In the genomic region with DNA sequence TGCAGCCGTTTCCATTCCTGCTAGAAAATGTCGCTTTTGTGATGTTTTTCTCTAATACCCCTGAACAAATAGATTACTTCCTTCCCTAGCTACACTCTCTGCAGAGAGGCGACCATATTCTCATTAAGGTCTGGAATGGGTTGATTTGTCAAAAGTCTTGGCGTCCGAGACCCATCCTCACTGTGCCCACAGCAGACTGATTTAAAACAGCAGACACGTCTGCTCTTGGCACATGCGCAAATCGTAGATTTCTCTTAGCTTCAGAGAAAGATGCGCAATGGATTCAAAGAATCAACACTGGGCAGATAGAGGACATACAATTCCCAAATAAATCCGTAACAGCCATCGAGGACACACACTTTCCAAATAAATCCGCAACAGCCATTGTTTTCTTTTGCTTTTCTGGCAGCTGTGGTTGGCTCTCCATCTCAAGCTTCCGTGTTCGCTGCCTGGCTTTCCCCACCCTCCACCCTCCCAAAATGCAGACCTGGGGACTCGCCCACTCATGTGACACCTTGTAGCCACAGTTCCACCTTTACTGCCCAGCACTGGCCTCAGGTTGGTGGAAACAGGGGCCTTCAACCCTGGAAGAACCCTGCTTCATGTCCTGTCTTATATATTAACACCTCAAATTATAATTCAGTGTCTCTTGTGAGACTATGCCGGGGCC, we compare ENCODE assay signal across 9 mouse cellular contexts. TPM values are rescaled to one million over a fixed set of nuclear protein-coding genes. Genes with fewer than 3 reads are reported as not detected.
A peak's percentile ranks its signal among the peaks of the same experiment; 100 is the strongest.
DNase-seq lines count a peak whose midpoint lies in the region; ATAC-seq lines count a peak whose summit lies in the region.
"Had no signal": no experiment of that assay in that cellular context is flagged by ENCODE, and none has a peak within 500 bp of the region (broad histone marks: within the 10 kb centered on the region; RNA-seq: fewer than 3 reads in every experiment).

No protein-coding gene starts in this region.

- no peak overlapping the region for H3K4me2 ChIP-seq in heart, embryonic 12.5 days
- peak overlapping the region; percentile 41 for H3K4me2 ChIP-seq in midbrain, embryonic 13.5 days (replicated peaks)
- no peak overlapping the region for H3K4me2 ChIP-seq in midbrain, embryonic 11.5 days
- peak overlapping the region; percentile 33; the same call in 1 of the 2 replicates for H3K4me2 ChIP-seq in stomach, embryonic 15.5 days

- H3K4me3 ChIP-seq in heart, embryonic 12.5 days = no peak overlapping the region
- H3K4me3 ChIP-seq in midbrain, embryonic 13.5 days (replicated peaks) = no peak overlapping the region
- no peak overlapping the region for H3K4me3 ChIP-seq in midbrain, embryonic 11.5 days (ENCODE audit: low read depth, low read length)
- no peak overlapping the region for H3K4me3 ChIP-seq in stomach, embryonic 15.5 days (replicated peaks)

- no peaks in the 10 kb centered on the region for H3K27me3 ChIP-seq in heart, embryonic 12.5 days (replicated peaks)
- H3K27me3 ChIP-seq in midbrain, embryonic 13.5 days = no peaks in the 10 kb centered on the region
- no peaks in the 10 kb centered on the region for H3K27me3 ChIP-seq in midbrain, embryonic 11.5 days (ENCODE audit: control insufficient read depth, insufficient read depth, low read length)
- no peaks in the 10 kb centered on the region for H3K27me3 ChIP-seq in stomach, embryonic 15.5 days (replicated peaks)

- H3K4me1 ChIP-seq in heart, embryonic 12.5 days (replicated peaks) = peaks cover 39% of the 10 kb centered on the region
- H3K4me1 ChIP-seq in midbrain, embryonic 13.5 days (replicated peaks) = peaks cover 24% of the 10 kb centered on the region
- peaks cover 12% of the 10 kb centered on the region for H3K4me1 ChIP-seq in midbrain, embryonic 11.5 days (ENCODE audit: control insufficient read depth, insufficient read depth, low read length)
- peaks cover 8% of the 10 kb centered on the region; the same call in 1 of the 2 replicates for H3K4me1 ChIP-seq in stomach, embryonic 15.5 days

- H3K9me3 ChIP-seq in heart, embryonic 12.5 days (replicated peaks) = no peaks in the 10 kb centered on the region
- H3K9me3 ChIP-seq in midbrain, embryonic 13.5 days = no peaks in the 10 kb centered on the region
- H3K9me3 ChIP-seq in midbrain, embryonic 11.5 days (ENCODE audit: control insufficient read depth, low read length) = no peaks in the 10 kb centered on the region
- no peaks in the 10 kb centered on the region for H3K9me3 ChIP-seq in stomach, embryonic 15.5 days

- no peaks in the 10 kb centered on the region for H3K36me3 ChIP-seq in heart, embryonic 12.5 days
- no peaks in the 10 kb centered on the region for H3K36me3 ChIP-seq in midbrain, embryonic 13.5 days
- H3K36me3 ChIP-seq in midbrain, embryonic 11.5 days (ENCODE audit: control insufficient read depth, insufficient read depth, low read length) = no peaks in the 10 kb centered on the region
- no peaks in the 10 kb centered on the region for H3K36me3 ChIP-seq in stomach, embryonic 15.5 days

- no peak overlapping the region for H3K9ac ChIP-seq in heart, embryonic 12.5 days
- no peak overlapping the region; the same call in 1 of the 2 replicates for H3K9ac ChIP-seq in midbrain, embryonic 13.5 days (replicated peaks)
- no peak overlapping the region for H3K9ac ChIP-seq in midbrain, embryonic 11.5 days (ENCODE audit: low read length)
- no peak overlapping the region for H3K9ac ChIP-seq in stomach, embryonic 15.5 days
- H3K9ac ChIP-seq: liver, embryonic 14.5 days had no signal

- intact Hi-C loops in left cerebral cortex, postnatal 14 days (cut with DNase I) = loop anchor here (5.0 kb wide), 1 partner anchor 68 kb away; no protein-coding TSS in a partner anchor

- peak; percentile 93 for DNase-seq in heart, adult 11 months
- DNase-seq in midbrain, embryonic 11.5 days (ENCODE audit: low spot score, missing footprints) = no peak
- DNase-seq in left cerebral cortex, postnatal 14 days (ENCODE audit: low spot score in 2 of 2) = peak; percentile 46 to 55
- no peak for DNase-seq in adrenal gland, postnatal 36 days
- no peak for DNase-seq in cerebellum, adult 9-11 months

- ATAC-seq in heart, embryonic 12.5 days (ENCODE audit: insufficient number of reproducible peaks, low FRiP score) = no peak
- ATAC-seq in midbrain, embryonic 13.5 days = peak; percentile 27; the same call in 1 of the 2 replicates
- ATAC-seq in midbrain, embryonic 11.5 days (ENCODE audit: low FRiP score) = no peak
- no peak for ATAC-seq in stomach, embryonic 15.5 days (ENCODE audit: insufficient read depth, low FRiP score, low read depth)

- 81% methylated on average over 16 of the region's 16 CpGs for WGBS in heart, embryonic 12.5 days
- WGBS in midbrain, embryonic 13.5 days = 66% methylated on average over 16 of the region's 16 CpGs
- WGBS in midbrain, embryonic 11.5 days = 75% methylated on average over 16 of the region's 16 CpGs
- WGBS in stomach, embryonic 15.5 days = 76% methylated on average over 16 of the region's 16 CpGs

- H3K27ac ChIP-seq in heart, embryonic 12.5 days (ENCODE audit: poor library complexity, severe bottlenecking) = no peak overlapping the region
- peak overlapping the region; percentile 82 for H3K27ac ChIP-seq in midbrain, embryonic 13.5 days
- no peak overlapping the region for H3K27ac ChIP-seq in midbrain, embryonic 11.5 days (ENCODE audit: low read depth, low read length)
- H3K27ac ChIP-seq in stomach, embryonic 15.5 days = 0 out of 2 replicates have a peak overlapping the region, but pooled peaks have one; percentile 46
- H3K27ac ChIP-seq: liver, embryonic 14.5 days had no signal

RNA-seq across cellular contexts. Expression of gene Sgk1, which starts 42.2 kb away (rescaled TPM):
- 24.3 and 26.0 TPM in 2 replicates for polyA plus RNA-seq in heart, embryonic 12.5 days (2016; fragmentation: Nextera tagmentation; extraction: Ambion mirVana)
- polyA plus RNA-seq in midbrain, embryonic 13.5 days (2015; fragmentation: Nextera tagmentation; extraction: Ambion mirVana) = 35.9 and 36.7 TPM in 2 replicates
- polyA plus RNA-seq in midbrain, embryonic 11.5 days (2014; fragmentation: Nextera tagmentation; extraction: Ambion mirVana) = 20.8 and 25.7 TPM in 2 replicates
- 10 to 100 TPM; 73.2 to 94.7 TPM for total RNA-seq in left cerebral cortex, postnatal 14 days (2021)
- polyA plus RNA-seq in stomach, embryonic 15.5 days (2015; fragmentation: Nextera tagmentation; extraction: Ambion mirVana) = 31.2 and 32.6 TPM in 2 replicates
- 100 to 1,000 TPM; 110 to 144 TPM for total RNA-seq in adrenal gland, postnatal 36 days (2021)

Comparison
In these comparisons a context has a peak if more than half of its experiments do, and no peak if none do; other contexts are left out.
1. H3K27ac ChIP-seq: peak in midbrain, embryonic 13.5 days (single experiment) and stomach, embryonic 15.5 days (single experiment); none in heart, embryonic 12.5 days (single experiment) and midbrain, embryonic 11.5 days (single experiment).
2. H3K4me2 ChIP-seq: peak in midbrain, embryonic 13.5 days (single experiment) and stomach, embryonic 15.5 days (single experiment); none in heart, embryonic 12.5 days (single experiment) and midbrain, embryonic 11.5 days (single experiment).
3. DNase-seq: peak in heart, adult 11 months (single experiment) and left cerebral cortex, postnatal 14 days (2 of 2); none in midbrain, embryonic 11.5 days (single experiment), adrenal gland, postnatal 36 days (0 of 2) and cerebellum, adult 9-11 months (single experiment).